Comparison of ENCODE assay signal across 13 mouse cellular contexts in the genomic region with DNA sequence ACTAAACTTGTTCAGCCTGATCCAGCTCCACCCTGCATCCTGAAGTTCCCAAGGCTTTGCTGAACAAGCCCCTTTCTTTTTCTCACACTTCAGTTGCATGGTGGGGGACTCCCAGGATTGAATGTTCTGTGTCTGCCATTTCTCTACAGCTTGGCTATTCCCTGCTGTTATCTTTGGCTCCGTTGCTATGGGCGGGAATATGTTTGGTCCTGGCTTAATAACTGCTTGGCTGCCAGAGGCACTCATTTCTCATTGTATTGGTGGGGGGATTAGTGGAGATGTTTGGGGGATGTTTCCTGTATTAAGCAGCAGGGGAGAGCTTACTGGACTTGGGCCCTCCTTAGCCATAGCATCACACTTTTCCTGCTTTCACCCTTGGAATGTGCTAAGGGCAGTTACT.
DNase-seq lines count a peak whose midpoint lies in the region; ATAC-seq and TF ChIP-seq lines count a peak whose summit lies in the region.
"Had no signal": no experiment of that assay in that cellular context is flagged by ENCODE, and none has a peak within 500 bp of the region (broad histone marks: within the 10 kb centered on the region; RNA-seq: fewer than 3 reads in every experiment).

No protein-coding gene starts in this region.

- H3K36me3 ChIP-seq in forebrain, embryonic 14.5 days (ENCODE audit: control insufficient read depth, insufficient read depth, low read length), result no peaks in the 10 kb centered on the region
- H3K36me3 ChIP-seq in forebrain, embryonic 13.5 days (ENCODE audit: poor library complexity, severe bottlenecking), result no peaks in the 10 kb centered on the region
- H3K36me3 ChIP-seq in kidney, postnatal 0 days (ENCODE audit: insufficient read depth, low read length), result no peaks in the 10 kb centered on the region
- H3K36me3 ChIP-seq in kidney, embryonic 16.5 days (ENCODE audit: insufficient read depth, low read length), result no peaks in the 10 kb centered on the region
- no peaks in the 10 kb centered on the region for H3K36me3 ChIP-seq in midbrain, embryonic 14.5 days (ENCODE audit: control insufficient read depth, insufficient read depth, low read length)
- H3K36me3 ChIP-seq: heart, embryonic 10.5 days; neural tube, embryonic 15.5 days had no signal

- H3K4me2 ChIP-seq in forebrain, embryonic 14.5 days (ENCODE audit: low read length), result no peak overlapping the region
- H3K4me2 ChIP-seq in forebrain, embryonic 13.5 days, result no peak overlapping the region
- no peak overlapping the region for H3K4me2 ChIP-seq in kidney, postnatal 0 days (ENCODE audit: low read length)
- no peak overlapping the region for H3K4me2 ChIP-seq in kidney, embryonic 16.5 days (replicated peaks; ENCODE audit: low read depth, low read length)
- no peak overlapping the region for H3K4me2 ChIP-seq in midbrain, embryonic 14.5 days (ENCODE audit: low read length)
- H3K4me2 ChIP-seq: neural tube, embryonic 15.5 days had no signal

- 6% methylated on average over 2 of the region's 2 CpGs for WGBS in forebrain, embryonic 14.5 days
- WGBS in forebrain, embryonic 13.5 days, result 13% methylated on average over 2 of the region's 2 CpGs
- WGBS in kidney, postnatal 0 days, result 55% methylated on average over 2 of the region's 2 CpGs
- 46% methylated on average over 2 of the region's 2 CpGs for WGBS in kidney, embryonic 16.5 days
- WGBS in midbrain, embryonic 14.5 days, result 9% methylated on average over 2 of the region's 2 CpGs

- no peak overlapping the region for H3K9ac ChIP-seq in forebrain, embryonic 14.5 days (ENCODE audit: low read length)
- H3K9ac ChIP-seq in forebrain, embryonic 13.5 days, result no peak overlapping the region
- H3K9ac ChIP-seq in kidney, postnatal 0 days (ENCODE audit: low read depth, low read length), result no peak overlapping the region
- H3K9ac ChIP-seq in kidney, embryonic 16.5 days (replicated peaks; ENCODE audit: low read length), result no peak overlapping the region
- H3K9ac ChIP-seq in midbrain, embryonic 14.5 days (replicated peaks; ENCODE audit: low read length), result no peak overlapping the region
- H3K9ac ChIP-seq: neural tube, embryonic 15.5 days had no signal

- no peak for ATAC-seq in forebrain, embryonic 14.5 days
- ATAC-seq in forebrain, embryonic 13.5 days, result no peak
- ATAC-seq in kidney, postnatal 0 days (replicated peaks; ENCODE audit: low FRiP score, low read depth), result no peak
- no peak for ATAC-seq in kidney, embryonic 16.5 days (ENCODE audit: low FRiP score, low TSS enrichment)
- ATAC-seq in midbrain, embryonic 14.5 days (ENCODE audit: low FRiP score, low TSS enrichment), result no peak

- H3K27ac ChIP-seq in forebrain, embryonic 14.5 days (ENCODE audit: low read depth, low read length), result no peak overlapping the region
- H3K27ac ChIP-seq in forebrain, embryonic 13.5 days, result no peak overlapping the region
- H3K27ac ChIP-seq in kidney, postnatal 0 days, result no peak overlapping the region
- no peak overlapping the region for H3K27ac ChIP-seq in kidney, embryonic 16.5 days (ENCODE audit: low read length)
- no peak overlapping the region for H3K27ac ChIP-seq in midbrain, embryonic 14.5 days (replicated peaks; ENCODE audit: low read depth, low read length)
- H3K27ac ChIP-seq: heart, embryonic 10.5 days; neural tube, embryonic 15.5 days had no signal

- H3K9me3 ChIP-seq in forebrain, embryonic 14.5 days (replicated peaks; ENCODE audit: control insufficient read depth, low read length), result no peaks in the 10 kb centered on the region
- H3K9me3 ChIP-seq in forebrain, embryonic 13.5 days (replicated peaks), result no peaks in the 10 kb centered on the region
- H3K9me3 ChIP-seq in kidney, postnatal 0 days (replicated peaks; ENCODE audit: low read length), result no peaks in the 10 kb centered on the region
- no peaks in the 10 kb centered on the region; the same call in 1 of the 2 replicates for H3K9me3 ChIP-seq in kidney, embryonic 16.5 days (ENCODE audit: low read length)
- H3K9me3 ChIP-seq in midbrain, embryonic 14.5 days (ENCODE audit: control insufficient read depth, low read length), result no peaks in the 10 kb centered on the region
- H3K9me3 ChIP-seq: heart, embryonic 10.5 days; neural tube, embryonic 15.5 days had no signal

- H3K4me1 ChIP-seq in forebrain, embryonic 14.5 days (ENCODE audit: control insufficient read depth, insufficient read depth, low read length), result no peaks in the 10 kb centered on the region
- peaks cover 5% of the 10 kb centered on the region; the same call in 1 of the 2 replicates for H3K4me1 ChIP-seq in forebrain, embryonic 13.5 days
- H3K4me1 ChIP-seq in kidney, postnatal 0 days (replicated peaks; ENCODE audit: insufficient read depth, low read length), result no peaks in the 10 kb centered on the region
- H3K4me1 ChIP-seq in kidney, embryonic 16.5 days (ENCODE audit: insufficient read depth, low read length), result no peaks in the 10 kb centered on the region
- no peaks in the 10 kb centered on the region for H3K4me1 ChIP-seq in midbrain, embryonic 14.5 days (ENCODE audit: control insufficient read depth, insufficient read depth, low read length)

- DNase-seq in forebrain, embryonic 14.5 days (ENCODE audit: low spot score), result peak; percentile 53
- peak; percentile 19 for DNase-seq in kidney, postnatal 0 days (ENCODE audit: low spot score)
- peak; percentile 73 for DNase-seq in brain, embryonic 14.5 days (ENCODE audit: low read depth)
- DNase-seq in midbrain, embryonic 14.5 days, result peak; percentile 51
- DNase-seq in adrenal gland, postnatal 36 days, result no peak
- DNase-seq: cerebellum, adult 9-11 months; kidney, postnatal 10 days; lung, postnatal 14 days; thymus, postnatal 36 days had no signal

- no peak for TF ChIP-seq POLR2A in brain, embryonic 14.5 days (IDR thresholded peaks at IDR 0.05; ENCODE audit: borderline replicate concordance, extremely low read depth, insufficient read depth, insufficient read length, poor library complexity, severe bottlenecking)

- no peak overlapping the region for H3K4me3 ChIP-seq in forebrain, embryonic 14.5 days (ENCODE audit: low read depth, low read length)
- H3K4me3 ChIP-seq in forebrain, embryonic 13.5 days, result no peak overlapping the region
- no peak overlapping the region for H3K4me3 ChIP-seq in kidney, postnatal 0 days (replicated peaks; ENCODE audit: low read depth, low read length)
- no peak overlapping the region for H3K4me3 ChIP-seq in kidney, embryonic 16.5 days (ENCODE audit: low read length)
- no peak overlapping the region for H3K4me3 ChIP-seq in midbrain, embryonic 14.5 days (replicated peaks; ENCODE audit: low read depth, low read length)
- H3K4me3 ChIP-seq: heart, embryonic 10.5 days; neural tube, embryonic 15.5 days had no signal

- no peaks in the 10 kb centered on the region for H3K27me3 ChIP-seq in forebrain, embryonic 14.5 days (replicated peaks; ENCODE audit: control insufficient read depth, insufficient read depth, low read length)
- H3K27me3 ChIP-seq in forebrain, embryonic 13.5 days, result no peaks in the 10 kb centered on the region
- no peaks in the 10 kb centered on the region for H3K27me3 ChIP-seq in kidney, postnatal 0 days (ENCODE audit: insufficient read depth, low read length)
- H3K27me3 ChIP-seq in kidney, embryonic 16.5 days (ENCODE audit: insufficient read depth, low read length), result no peaks in the 10 kb centered on the region
- H3K27me3 ChIP-seq in midbrain, embryonic 14.5 days (ENCODE audit: control insufficient read depth, insufficient read depth, low read length), result no peaks in the 10 kb centered on the region
- H3K27me3 ChIP-seq: neural tube, embryonic 15.5 days had no signal

- no peak for TF ChIP-seq CTCF in kidney, postnatal 0 days (IDR thresholded peaks at IDR 0.05; ENCODE audit: low read depth)
- TF ChIP-seq CTCF in brain, embryonic 14.5 days (IDR thresholded peaks at IDR 0.05; ENCODE audit: borderline replicate concordance, extremely low read depth, insufficient read depth, insufficient read length), result no peak

Comparison
In these comparisons a context has a peak if more than half of its experiments do, and no peak if none do; other contexts are left out.
1. DNase-seq: peak in forebrain, embryonic 14.5 days (single experiment), kidney, postnatal 0 days (single experiment), brain, embryonic 14.5 days (single experiment) and midbrain, embryonic 14.5 days (single experiment); none in adrenal gland, postnatal 36 days (0 of 2).